Mouse (Mus musculus): ENCODE data around the gene Gm9964. TPM values are rescaled to one million over a fixed set of nuclear protein-coding genes. Genes with fewer than 3 reads are reported as not detected.
A peak's percentile ranks its signal among the peaks of the same experiment; 100 is the strongest.

Gene Gm9964
- total and polyA plus RNA-seq, 2 experiments from 2014 or later, result not detected

DNA sequence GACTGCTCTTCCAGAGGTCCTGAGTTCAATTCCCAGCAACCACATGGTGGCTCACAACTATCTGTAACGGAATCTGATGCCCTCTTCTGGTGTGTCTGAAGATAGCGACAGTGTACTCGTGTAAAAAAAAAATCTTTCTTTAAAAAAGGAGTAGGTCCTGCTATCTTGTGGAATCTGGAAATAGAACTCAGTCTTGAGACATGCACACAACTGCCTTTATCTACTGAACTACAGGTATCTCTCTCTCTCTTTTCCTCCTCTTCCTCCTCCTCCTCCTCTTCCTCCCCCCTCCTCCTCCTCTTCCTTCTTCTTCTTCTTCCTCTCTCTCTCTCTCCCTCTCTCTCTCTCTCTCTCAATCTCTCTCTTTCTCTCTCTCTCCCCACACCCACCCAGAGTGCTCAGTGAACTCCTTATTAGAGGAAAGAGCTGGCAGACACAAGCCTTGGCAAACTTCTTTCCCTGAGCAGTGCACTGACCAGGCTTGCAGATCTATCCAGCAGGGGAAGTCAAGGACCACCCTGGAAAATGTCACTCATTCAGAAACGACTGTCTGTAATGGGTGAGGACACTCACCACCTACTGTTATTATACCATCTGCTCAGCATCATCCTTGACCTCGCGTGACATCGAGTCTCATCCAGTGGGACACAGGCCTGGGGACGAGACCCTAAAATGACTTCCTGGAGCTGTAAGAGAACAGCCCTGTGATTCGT is 3.2 kb upstream of the Gm9964 start:
- Histone ChIP-seq H3K4me1 (ENCODE audit: insufficient read depth, low read length) (no peaks in the 10 kb centered on the region), H3K36me3 (ENCODE audit: insufficient read depth, low read length) (no peaks in the 10 kb centered on the region), H3K9ac (replicated peaks; ENCODE audit: low read length) (no peak overlapping the region), H3K9me3 (ENCODE audit: low read length) (no peaks in the 10 kb centered on the region), H3K27me3 (ENCODE audit: insufficient read depth, low read length) (no peaks in the 10 kb centered on the region), H3K4me2 (ENCODE audit: low read depth, low read length) (no peak overlapping the region), H3K4me3 (ENCODE audit: low read length) (no peak overlapping the region), H3K27ac (no peak overlapping the region)
- ATAC-seq (no peak), DNase-seq (ENCODE audit: low spot score) (no peak)
- 78% methylated on average over 9 of the region's 9 CpGs for WGBS
- peak; percentile 59 for TF ChIP-seq CTCF (IDR thresholded peaks at IDR 0.05; ENCODE audit: low read depth)

- H3K4me1 ChIP-seq (ENCODE audit: insufficient read depth, low read length), result no peaks in the 10 kb centered on the region
- no peak overlapping the region for H3K4me3 ChIP-seq (ENCODE audit: low read length)
- no peaks in the 10 kb centered on the region for H3K9me3 ChIP-seq (ENCODE audit: low read length)
- H3K27ac ChIP-seq, result no peak overlapping the region
- WGBS, result 49% methylated on average over 1 of the region's 1 CpGs
- H3K27me3 ChIP-seq (ENCODE audit: insufficient read depth, low read length), result no peaks in the 10 kb centered on the region
- DNase-seq (ENCODE audit: low spot score), result peak; percentile 75
- no peak overlapping the region for H3K4me2 ChIP-seq (ENCODE audit: low read depth, low read length)
- H3K9ac ChIP-seq (replicated peaks; ENCODE audit: low read length), result no peak overlapping the region
- no peak for ATAC-seq
- peak; percentile 90 for TF ChIP-seq CTCF (IDR thresholded peaks at IDR 0.05; ENCODE audit: low read depth)
- no peaks in the 10 kb centered on the region for H3K36me3 ChIP-seq (ENCODE audit: insufficient read depth, low read length)
Observed at GRCm38 (mm10) chr11:79296167-79296566, 539 bp downstream of the Gm9964 start.

GRCm38 (mm10) chr11:79293971-79294370 is 2.7 kb downstream of the Gm9964 start:
- 21% methylated on average over 1 of the region's 1 CpGs for WGBS
- no peak for ATAC-seq

DNA sequence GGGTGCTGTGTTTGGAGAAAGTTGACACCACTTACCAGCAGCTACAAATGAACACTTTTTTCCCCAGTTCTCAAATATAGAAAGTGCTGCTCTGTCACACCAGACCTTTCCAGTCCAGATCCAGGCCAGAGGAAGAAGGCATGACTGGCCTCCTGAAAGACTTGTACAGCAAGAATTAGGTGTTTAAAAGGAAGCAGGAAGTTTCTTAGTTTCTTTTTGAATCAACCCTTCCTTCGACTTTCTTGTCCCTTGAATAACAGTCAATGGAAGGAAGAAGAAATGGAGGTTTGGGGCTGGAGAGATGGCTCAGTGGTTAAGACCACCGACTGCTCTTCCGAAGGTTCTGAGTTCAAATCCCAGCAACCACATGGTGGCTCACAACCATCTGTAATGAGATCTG is 3.7 kb downstream of the Gm9964 start:
- 92% methylated on average over 3 of the region's 3 CpGs for whole genome bisulfite sequencing
- Histone ChIP-seq H3K36me3 (ENCODE audit: insufficient read depth, low read length) (no peaks in the 10 kb centered on the region), H3K4me2 (ENCODE audit: low read depth, low read length) (no peak overlapping the region), H3K4me3 (ENCODE audit: low read length) (no peak overlapping the region), H3K9ac (replicated peaks; ENCODE audit: low read length) (no peak overlapping the region), H3K27ac (no peak overlapping the region), H3K4me1 (ENCODE audit: insufficient read depth, low read length) (no peaks in the 10 kb centered on the region), H3K9me3 (ENCODE audit: low read length) (no peaks in the 10 kb centered on the region), H3K27me3 (ENCODE audit: insufficient read depth, low read length) (no peaks in the 10 kb centered on the region)
- no peak for ATAC-seq
- no peak for DNase-seq (ENCODE audit: low spot score)
- TF ChIP-seq CTCF (IDR thresholded peaks at IDR 0.05; ENCODE audit: low read depth), result no peak

More at GRCm38 (mm10) chr11:79293971-79294370, 2.7 kb downstream of the Gm9964 start:
- H3K36me3 ChIP-seq (ENCODE audit: insufficient read depth, low read length), result no peaks in the 10 kb centered on the region
- H3K9ac ChIP-seq (replicated peaks; ENCODE audit: low read length), result no peak overlapping the region
- H3K4me3 ChIP-seq (ENCODE audit: low read length), result no peak overlapping the region
- H3K4me2 ChIP-seq (ENCODE audit: low read depth, low read length), result no peak overlapping the region
- no peaks in the 10 kb centered on the region for H3K27me3 ChIP-seq (ENCODE audit: insufficient read depth, low read length)
- no peak overlapping the region for H3K27ac ChIP-seq
- no peak for DNase-seq (ENCODE audit: low spot score)
- TF ChIP-seq CTCF (IDR thresholded peaks at IDR 0.05; ENCODE audit: low read depth), result no peak
- H3K9me3 ChIP-seq (ENCODE audit: low read length), result no peaks in the 10 kb centered on the region
- no peaks in the 10 kb centered on the region for H3K4me1 ChIP-seq (ENCODE audit: insufficient read depth, low read length)

DNA sequence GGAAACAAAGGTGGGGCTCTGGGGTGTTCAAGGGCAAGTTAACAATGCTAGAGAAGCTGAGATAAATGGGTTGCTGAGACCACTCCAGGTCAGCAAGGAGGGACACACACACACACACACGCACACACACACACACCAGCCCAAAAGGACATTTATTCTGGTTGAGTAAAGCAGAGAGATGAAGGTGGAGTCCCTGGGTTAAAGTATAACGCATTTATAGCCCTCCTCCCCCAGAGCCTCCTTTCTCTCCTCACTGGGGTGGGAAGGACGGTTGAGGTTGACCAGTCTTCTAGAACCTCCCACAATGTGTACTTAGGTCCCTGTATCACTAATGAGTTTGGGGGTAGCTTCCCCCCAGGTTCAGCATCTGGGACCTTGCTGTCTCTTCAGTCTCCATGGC is 4.6 kb downstream of the Gm9964 start:
- 73% methylated on average over 3 of the region's 3 CpGs for WGBS
- H3K4me3 ChIP-seq (ENCODE audit: low read length), result no peak overlapping the region
- H3K27ac ChIP-seq, result no peak overlapping the region
- H3K36me3 ChIP-seq (ENCODE audit: insufficient read depth, low read length), result no peaks in the 10 kb centered on the region
- H3K4me2 ChIP-seq (ENCODE audit: low read depth, low read length), result no peak overlapping the region
- H3K9ac ChIP-seq (replicated peaks; ENCODE audit: low read length), result no peak overlapping the region
- no peak for DNase-seq (ENCODE audit: low spot score)
- no peaks in the 10 kb centered on the region for H3K27me3 ChIP-seq (ENCODE audit: insufficient read depth, low read length)
- H3K4me1 ChIP-seq (ENCODE audit: insufficient read depth, low read length), result no peaks in the 10 kb centered on the region
- no peak for TF ChIP-seq CTCF (IDR thresholded peaks at IDR 0.05; ENCODE audit: low read depth)
- ATAC-seq, result no peak
- no peaks in the 10 kb centered on the region for H3K9me3 ChIP-seq (ENCODE audit: low read length)

DNA sequence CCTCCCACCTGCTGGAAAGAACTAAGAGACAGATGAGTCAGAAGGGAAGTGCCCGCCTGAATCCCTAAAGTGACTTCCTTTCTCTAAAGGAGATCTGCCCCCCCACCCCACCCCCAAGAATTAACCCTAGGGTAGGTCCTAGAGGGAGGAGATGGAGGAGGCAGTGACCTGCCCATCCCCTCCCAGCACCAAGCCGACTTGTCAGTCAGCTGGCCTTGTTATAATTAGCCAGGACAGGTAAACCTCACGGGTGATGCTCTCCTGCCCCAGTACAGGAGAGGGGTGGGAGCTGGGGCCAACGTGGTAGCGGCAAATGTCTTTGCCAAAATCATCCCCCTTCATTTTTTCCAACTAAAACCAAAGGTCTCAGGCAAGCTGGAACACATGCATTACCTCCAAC is 5.1 kb downstream of the Gm9964 start:
- no peak for TF ChIP-seq CTCF (IDR thresholded peaks at IDR 0.05; ENCODE audit: low read depth)
- no peaks in the 10 kb centered on the region for H3K27me3 ChIP-seq (ENCODE audit: insufficient read depth, low read length)
- no peak overlapping the region for H3K27ac ChIP-seq
- H3K4me3 ChIP-seq (ENCODE audit: low read length), result no peak overlapping the region
- no peak overlapping the region for H3K9ac ChIP-seq (replicated peaks; ENCODE audit: low read length)
- no peaks in the 10 kb centered on the region for H3K9me3 ChIP-seq (ENCODE audit: low read length)
- no peaks in the 10 kb centered on the region for H3K36me3 ChIP-seq (ENCODE audit: insufficient read depth, low read length)
- H3K4me2 ChIP-seq (ENCODE audit: low read depth, low read length), result no peak overlapping the region
- WGBS, result 85% methylated on average over 5 of the region's 5 CpGs
- no peak for DNase-seq (ENCODE audit: low spot score)
- H3K4me1 ChIP-seq (ENCODE audit: insufficient read depth, low read length), result no peaks in the 10 kb centered on the region
- ATAC-seq, result no peak

- no peak overlapping the region for H3K27ac ChIP-seq
- ATAC-seq, result no peak
- no peaks in the 10 kb centered on the region for H3K27me3 ChIP-seq (ENCODE audit: insufficient read depth, low read length)
- no peak overlapping the region for H3K4me3 ChIP-seq (ENCODE audit: low read length)
- 47% methylated on average over 2 of the region's 2 CpGs for WGBS
- H3K9ac ChIP-seq (replicated peaks; ENCODE audit: low read length), result no peak overlapping the region
- peak; percentile 76 for TF ChIP-seq CTCF (IDR thresholded peaks at IDR 0.05; ENCODE audit: low read depth)
- H3K4me2 ChIP-seq (ENCODE audit: low read depth, low read length), result no peak overlapping the region
- no peaks in the 10 kb centered on the region for H3K36me3 ChIP-seq (ENCODE audit: insufficient read depth, low read length)
- H3K9me3 ChIP-seq (ENCODE audit: low read length), result no peaks in the 10 kb centered on the region
- peak; percentile 64 for DNase-seq (ENCODE audit: low spot score)
- H3K4me1 ChIP-seq (ENCODE audit: insufficient read depth, low read length), result no peaks in the 10 kb centered on the region
Observed at GRCm38 (mm10) chr11:79290473-79290872, 6.2 kb downstream of the Gm9964 start.

All from hindbrain, postnatal 0 days (tissue).